Mouse (Mus musculus): ENCODE measurements around the gene Rdh9.

Rdh9 gene

DNA sequence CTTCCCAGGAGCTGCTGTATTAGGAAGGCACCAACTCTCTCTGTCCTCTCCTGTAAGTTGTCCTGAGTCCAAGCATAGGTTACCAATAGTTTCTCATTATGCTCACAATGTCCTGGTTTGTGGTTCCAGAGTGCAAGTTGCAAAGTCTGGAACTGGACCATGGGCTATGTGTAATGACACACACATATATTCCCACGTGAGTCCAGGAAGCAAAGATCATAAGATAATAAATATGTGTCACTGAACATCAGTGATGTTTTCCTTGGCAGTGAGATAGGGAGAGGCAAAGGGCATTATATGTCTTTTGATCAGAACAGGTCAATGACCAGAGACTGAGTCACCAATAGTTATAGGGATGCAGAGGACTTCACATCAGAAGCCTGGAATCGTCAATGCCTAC lies at the start of gene Rdh9:
Gene Rdh9, plus strand, starts transcription at position 376 of the 400 bp plus-strand sequence.
- DNase-seq: no peak

DNA sequence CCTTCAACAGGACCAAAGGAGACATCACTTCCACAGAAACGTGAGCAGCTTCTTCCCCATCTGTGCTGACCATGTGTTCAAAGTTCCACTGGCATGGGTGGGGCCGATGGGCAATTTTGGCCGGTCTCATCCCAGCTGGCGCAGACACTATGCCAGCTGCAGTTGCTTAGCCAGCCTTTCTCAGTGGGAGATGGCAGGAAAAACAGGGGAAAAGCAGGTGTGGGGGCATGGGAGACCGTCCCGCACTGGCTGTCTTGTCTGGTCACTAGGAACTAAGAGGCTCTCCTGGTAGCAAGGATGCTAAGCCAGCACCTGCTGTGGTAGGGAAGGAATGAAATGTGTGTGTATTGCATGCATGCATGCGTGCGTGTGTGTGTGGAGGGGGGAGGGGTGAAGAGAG lies 47.7 kb upstream of the Rdh9 start:
- DNase-seq: no peak

DNA sequence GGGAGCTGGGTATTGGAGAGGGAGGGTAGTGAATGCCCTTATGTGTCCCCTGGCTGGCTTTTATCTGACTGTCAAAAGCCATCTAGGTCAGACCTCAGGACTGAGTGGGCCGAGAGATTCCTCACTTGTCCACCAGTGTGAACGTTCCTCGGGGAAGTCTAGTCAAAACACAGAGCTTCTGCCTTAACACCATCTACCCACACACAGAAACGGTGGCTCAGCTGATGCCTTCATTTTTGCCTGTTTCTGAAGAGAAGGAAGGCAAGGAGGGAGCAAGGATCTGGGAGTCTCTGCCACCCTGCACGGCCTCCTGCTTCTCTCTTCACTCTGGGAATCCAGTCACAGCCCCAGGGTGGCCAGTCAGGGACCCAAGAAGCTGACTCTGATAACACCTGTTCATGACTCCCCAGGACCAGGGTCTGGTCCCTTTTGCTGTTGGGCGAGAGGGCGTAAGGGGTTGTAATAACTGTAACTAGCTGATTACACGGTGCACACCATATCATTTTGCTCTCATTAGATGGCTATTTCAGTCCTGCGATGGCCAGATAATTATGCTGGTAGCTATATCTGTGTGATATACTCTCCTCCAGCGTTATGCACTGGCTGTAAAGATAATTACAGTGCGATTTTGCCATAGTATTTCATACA lies 45.8 kb upstream of the Rdh9 start:
- DNase-seq: no peak

DNA sequence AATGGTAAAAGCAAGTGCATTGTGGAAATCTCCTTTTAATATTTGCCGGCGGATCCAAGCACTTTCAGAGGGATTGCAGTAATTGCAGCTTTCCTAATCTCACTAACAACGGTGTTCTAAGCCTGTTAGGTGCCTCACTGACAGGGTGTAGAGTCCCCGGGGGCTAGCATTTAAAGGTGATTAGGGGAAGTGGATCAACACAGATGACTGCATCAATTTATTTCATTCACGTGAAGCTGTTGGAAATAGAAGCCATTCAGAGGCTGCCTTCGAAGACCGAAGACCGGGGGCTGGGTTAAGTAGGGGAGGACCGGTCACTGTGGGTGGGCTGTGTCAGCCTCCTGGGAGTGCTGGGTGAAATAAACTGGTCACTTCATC lies 45.3 kb upstream of the Rdh9 start:
- DNase-seq: no peak

DNA sequence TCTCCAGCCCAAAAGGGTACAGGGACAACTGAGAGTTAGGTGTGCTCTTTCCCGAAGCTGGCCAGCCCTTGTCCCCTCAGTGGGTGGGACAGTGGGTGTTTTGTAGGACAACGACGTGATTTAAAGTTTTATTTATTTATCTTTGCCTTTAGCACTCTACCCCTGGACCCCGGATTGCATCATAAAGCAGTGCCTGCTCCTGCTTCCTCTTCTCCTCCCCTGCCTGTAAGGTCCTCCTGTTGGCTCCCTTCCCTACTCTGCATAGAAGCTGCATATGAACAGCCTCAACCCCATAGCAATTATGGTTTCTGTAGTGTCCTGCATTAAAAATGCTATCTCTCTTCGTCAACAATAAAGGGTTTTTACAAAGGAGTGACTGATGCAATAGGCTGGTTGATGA lies 44.8 kb upstream of the Rdh9 start:
- DNase-seq: no peak

DNA sequence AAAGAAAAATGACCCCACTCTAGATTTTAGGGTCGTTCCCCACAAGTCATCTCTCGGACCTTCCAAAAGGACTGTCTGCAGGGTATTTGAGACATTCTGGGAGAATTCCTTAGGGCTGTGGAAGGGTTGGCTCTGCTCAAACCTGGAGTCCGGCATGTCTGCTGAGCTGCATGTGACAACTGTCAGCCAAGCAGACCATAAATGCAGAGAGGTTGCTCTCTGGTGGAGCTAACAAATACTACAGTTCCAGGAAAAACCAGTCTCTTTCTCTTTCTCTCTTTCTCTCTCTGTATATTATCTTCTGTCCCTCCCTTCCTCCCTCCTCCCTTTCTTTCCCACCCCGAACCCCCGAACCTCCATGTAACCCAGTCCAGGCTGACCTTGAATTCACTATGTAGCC lies 41.8 kb upstream of the Rdh9 start:
- no peak for DNase-seq

DNA sequence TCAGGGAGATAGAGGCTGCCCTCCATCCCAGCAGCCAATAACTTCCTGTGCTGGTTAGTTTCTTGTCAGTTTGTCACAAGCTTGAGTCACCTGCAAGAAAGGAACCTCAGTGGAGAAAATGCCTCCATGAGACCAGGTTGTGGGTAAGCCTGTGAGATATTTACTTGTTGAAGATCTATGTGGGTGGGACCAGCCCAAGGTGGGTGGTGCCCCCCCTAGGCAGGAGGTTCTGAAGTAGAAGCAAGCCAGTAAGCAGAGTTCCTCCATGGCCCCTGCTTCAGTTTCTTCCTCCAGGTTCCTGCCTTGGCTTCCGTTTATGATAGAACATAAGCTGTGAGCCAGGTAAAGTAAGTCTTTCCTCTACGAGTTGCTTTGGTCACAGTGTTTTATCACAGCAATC lies 39.9 kb upstream of the Rdh9 start:
- DNase-seq: no peak

DNA sequence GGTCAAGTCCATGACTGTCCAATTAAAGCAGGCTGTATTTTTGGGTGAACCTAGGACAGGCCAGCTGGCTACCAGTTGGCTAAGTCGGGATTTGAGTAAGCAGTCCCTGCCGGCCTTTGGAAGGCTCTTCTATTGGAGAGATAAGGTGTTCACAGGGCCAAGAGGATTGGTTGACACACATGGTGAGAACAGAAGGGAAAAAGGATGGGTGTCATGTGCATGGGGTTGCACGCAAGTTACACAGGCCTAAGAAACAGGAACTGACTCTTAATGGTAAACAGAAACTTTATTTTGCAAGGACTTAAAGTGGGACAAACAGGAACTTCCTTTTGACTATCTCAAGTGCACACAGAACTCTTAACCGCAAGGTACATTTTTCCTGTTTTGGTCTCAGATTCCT lies 39.3 kb upstream of the Rdh9 start:
- no peak for DNase-seq

DNA sequence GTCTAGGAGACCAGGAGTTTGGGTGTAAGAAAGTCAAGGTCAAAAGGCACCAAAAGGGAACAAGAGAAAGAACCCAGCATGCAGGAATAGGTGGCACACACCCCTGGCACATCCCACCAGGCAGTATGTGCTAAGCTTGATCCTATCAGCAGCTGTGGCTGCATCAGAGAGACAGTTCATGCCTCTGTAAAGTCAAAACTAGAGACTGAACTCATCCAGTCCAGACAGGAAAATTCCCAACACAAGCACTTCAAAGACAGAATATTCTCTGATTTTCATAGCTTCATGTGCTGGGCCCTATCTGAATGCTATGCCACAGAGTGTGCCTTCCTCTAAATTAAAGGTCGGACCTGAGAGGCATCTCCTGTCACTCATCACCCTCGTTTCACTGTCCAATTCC lies 38.6 kb upstream of the Rdh9 start:
- no peak for DNase-seq

DNA sequence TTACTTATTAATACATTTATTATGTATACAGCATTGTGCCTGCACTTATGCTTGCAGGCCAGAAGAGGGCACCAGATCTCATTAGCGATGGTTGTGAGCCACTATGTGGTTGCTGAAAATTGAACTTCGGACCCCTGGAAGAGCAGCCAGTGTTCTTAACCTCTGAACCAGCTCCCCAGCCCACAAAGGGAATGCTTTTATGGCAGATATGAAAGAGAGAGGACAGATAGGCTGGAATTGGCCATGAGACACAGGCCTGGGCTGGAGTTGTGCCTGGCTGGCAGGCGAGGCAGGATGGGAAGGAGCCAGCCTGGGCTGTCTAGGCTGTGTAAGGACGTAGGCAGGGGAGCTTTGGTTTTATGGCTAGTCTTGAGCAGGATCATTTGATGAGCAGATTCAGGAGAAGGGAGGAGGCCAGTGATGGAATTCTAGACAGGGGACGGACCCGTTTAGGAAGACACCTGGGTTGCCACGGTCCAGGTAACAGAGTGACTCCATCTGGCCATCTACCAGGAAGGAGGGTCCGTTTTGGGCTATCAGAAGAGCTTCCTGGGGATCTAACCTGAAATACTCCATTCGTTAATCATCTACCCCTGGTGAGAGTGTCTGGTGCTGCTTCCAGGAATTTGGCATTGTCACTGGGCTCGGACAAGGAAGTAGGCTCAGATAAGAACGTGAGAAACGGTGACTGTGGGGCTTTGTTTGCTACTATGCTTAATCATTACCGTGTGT lies 37.9 kb upstream of the Rdh9 start:
- peak; percentile 48 for DNase-seq

DNA sequence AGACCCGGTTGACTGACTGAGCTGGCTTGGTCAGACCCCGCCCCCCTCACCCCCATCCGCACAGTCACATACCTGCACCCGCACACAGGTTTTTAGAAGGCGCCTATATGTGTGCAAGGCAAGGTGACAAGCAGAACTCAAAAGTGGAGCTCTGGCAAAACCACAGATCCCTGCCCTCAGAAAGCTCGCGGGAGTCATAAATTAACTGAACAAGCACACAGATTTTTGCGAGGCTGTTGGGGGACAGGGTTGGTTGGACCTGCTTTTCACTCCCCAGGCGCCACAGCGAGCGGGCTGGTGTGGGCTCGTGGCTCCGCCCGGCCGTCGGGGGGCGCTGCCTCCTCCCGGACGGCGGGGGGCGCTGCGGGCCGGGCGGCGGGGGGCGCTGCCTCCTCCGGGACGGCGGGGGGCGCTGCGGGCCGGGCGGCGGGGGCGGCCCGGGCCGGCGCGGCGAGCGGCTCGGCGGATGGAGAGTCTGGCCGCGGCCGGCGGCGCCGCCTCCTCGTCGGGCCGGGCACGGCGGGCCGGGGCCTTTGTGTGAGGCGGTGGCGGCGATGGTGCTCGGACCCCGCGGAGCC lies 37.0 kb upstream of the Rdh9 start, which contains the start of gene Zbtb39:
Gene Zbtb39, plus strand, starts transcription at position 456 of the 578 bp plus-strand sequence.
- peak; percentile 90 for DNase-seq

DNA sequence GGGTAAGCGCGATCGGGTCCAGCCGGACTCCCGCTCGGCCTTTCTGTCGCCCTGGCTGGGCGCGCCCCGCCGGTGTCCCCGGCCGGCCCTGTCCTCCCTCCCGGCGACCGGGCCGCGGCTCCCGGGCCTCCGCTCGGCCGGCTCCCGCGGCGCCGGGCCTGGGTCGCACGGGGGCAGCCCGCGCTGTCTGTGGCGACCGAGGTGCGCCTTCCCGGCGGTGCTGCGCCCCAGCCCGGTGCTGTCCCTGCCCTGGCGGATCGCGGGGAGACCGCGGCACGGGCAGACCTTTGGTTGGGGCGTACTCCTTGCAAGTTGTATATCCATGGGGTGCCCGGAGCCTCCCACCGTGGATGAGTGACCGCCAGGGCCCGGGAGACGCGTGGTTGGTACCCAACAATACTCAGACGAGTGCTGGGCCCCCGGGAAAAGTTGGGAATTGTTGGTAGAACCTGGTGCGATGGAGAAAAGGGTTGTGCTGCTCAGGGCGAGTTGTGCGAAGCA lies 36.5 kb upstream of the Rdh9 start:
- no peak for DNase-seq

DNA sequence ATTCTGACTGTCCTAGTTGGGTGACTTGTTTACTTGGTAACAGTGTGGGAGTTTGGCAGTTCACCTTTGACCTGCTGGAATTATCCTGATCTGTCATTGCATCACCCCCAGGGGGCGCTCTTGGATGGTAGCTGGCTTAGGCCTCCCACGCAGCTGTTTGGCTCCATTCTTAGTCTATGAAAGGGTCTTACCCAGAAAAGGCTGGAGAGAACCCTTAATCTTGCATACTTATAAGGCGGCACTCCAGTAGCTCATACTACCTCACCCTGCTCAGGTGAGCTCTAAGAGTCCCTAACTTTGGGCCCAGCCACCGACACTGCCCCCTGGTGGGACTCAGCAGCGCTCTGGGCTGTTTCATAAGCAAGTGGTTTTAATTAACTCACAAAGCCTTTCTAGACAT lies 31.5 kb upstream of the Rdh9 start:
- DNase-seq: peak; percentile 68

DNA sequence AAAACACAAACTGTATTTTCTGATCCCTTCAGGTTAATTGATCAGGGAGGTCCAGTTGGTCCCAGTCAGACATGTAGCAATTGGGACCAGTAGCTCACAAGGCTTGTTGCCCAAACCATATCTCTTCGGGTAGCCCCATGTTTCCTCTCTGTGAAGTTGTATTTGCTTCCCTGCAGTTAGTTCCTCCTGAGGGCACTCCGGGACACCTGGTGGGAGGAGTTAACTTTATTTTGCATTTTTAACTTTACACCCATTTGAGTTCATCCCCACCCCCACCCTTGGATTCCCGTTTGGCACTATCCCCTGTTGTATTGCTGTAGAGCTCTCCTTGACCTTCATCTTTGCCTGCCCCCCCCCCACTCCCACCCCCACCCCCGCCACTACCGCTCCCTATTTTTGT lies 30.3 kb upstream of the Rdh9 start:
- DNase-seq: no peak

DNA sequence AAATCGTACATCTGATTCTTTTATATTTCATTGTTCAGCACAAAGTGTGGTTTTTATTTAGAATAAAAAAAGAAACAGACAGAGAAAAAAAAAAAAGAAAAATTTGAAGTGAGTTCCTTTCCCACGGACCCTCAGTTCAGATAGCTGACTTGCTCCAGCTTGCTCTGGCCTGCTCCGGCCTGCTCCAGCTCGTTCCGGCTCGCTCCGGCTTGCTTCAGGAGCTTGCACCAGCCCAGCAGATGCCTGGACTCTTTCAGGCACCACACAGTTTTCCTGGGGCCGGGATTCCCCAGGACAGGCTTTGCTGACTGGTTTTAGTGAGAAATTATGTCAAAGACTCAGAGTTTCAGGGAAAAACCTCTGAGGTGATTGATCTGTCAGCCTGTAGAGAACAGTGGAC lies 28.9 kb upstream of the Rdh9 start:
- peak; percentile 82 for DNase-seq

DNA sequence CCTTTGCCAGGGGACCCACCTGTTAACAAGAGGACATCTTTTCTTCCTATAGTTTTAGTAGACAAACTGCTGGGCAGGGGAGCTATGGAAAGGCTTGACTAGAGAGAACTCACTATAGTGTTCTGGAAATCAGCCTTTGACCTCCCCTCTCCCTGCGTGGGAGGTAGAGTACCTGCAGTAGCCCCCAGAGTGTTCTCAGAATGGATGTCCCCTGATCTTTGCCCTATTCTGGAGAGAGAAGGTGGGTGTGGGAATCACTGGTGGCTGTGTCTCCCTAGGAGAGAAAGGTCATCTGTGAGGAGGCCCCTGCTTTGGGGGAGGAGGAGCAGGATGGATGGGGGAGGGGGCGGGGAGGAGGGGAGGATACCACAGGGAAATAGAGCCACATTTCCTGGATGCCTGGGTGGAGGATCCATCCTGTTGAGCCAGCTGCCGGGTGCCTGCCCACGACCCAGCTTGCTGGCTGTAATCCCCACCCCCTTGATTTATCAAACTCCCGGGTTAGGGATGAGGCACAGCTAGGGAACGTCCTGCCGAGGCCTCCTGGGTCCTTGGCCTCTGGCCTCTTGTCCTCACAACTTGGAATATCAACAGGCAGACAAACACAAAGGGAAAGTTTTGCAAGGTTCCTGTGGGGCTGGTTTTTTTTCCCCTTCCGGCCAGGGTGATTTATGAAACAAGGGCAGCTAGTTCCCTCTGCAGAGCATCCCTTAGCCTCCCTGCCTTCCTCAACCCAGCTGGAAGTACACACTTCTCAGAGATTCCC lies 27.2 kb upstream of the Rdh9 start:
- DNase-seq: peak; percentile 88

DNA sequence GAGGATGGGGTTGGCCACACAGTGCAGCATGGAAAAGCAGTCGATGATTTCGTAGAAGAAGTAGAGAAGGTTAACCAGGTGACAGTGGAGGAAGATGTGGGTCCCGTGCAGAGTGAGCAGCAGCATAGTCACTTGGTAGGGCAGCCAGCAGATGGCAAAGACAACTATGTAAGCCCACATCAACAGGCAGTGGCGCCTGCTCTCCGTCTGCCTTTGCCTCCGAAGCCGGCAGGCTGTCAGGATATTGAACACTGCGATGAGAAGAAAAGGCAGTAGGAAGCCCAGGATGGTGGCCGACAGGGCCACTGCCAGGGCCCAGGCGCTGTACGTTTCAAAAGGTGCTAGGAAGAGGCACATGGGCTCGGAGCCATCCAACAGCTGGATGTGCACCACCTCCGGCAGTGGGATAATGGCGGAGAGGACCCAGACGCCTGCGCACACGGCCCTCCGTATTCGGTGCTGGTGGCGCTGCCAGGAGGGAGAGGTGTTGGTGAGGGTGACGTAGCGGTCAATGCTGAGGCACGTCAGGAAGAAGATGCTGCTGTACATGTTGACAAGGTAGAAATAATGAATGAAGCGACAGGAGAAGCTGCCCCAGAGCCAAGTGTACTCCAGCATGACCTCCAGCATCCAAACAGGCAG lies 25.9 kb upstream of the Rdh9 start:
- no peak for DNase-seq

DNA sequence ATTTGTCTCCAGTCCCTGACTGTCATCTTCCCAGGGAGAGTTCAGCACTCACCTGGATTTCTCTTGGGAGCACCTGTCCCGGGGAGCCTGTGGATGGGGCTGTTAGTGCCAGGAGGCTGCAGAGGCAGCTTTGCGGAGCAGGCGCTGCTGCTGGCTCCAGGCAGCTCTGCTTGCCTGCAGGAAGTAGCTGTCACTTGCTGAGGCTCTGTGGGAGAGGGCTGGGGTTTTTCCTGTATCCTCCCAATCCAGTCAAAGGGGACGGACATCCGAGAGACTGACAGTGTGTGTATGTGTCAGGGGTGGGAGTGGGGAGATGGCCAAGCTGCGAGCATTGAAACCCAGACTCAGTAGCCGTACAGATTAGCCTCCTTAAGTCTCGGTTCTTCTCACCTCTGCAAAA lies 24.6 kb upstream of the Rdh9 start, which contains the start of gene Gpr182:
Gene Gpr182, minus strand, starts transcription at position 185 of the 400 bp plus-strand sequence.
- DNase-seq: peak; percentile 76

DNA sequence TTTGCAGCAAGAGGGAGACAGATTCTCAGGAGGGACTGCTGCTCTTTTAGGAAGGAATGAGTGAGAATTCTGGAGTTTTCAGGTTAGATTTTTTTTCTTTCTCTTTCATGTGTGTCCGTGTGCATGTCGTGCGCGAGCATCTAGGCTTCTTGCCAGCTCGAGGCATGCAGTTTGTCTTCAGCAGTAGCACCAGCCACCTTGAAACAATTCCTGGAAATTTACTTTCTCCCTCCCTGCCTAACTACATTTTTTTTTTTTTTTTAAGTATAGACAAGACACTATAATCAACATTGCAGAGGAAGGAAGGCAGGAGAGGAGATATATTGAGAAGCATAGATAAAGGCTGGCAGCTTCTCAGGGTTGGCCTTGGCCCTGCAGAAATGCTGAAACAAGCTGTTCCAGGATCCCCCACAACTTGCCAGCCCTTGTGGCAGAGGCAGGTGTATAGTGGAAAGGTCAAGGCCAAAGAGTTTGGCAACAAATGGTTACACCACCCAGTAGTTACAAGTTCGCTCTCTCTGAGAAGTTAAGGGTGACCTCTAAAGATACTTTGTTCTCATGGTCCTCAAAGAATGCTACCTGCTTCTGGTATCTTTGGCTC lies 21.5 kb upstream of the Rdh9 start:
- peak; percentile 76 for DNase-seq

DNA sequence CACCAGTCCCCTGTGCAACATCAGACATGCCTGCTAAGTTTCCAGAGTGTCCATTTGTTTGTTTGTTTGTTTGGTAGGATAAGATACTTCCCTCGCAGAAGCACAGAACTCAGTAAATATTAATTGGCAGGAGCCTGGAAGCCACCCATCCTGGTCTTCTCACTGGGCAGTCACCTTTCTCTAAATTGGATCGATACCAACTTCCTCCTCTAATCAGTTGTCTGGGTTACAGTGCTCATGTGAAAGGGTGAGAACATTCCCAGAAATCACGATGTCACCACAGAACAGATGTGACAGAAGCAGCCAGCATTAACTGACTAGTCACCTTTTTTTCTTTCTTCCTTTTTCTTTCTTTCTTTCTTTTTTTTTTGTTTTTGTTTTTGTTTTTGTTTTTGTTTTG lies 20.9 kb upstream of the Rdh9 start:
- DNase-seq: no peak

DNA sequence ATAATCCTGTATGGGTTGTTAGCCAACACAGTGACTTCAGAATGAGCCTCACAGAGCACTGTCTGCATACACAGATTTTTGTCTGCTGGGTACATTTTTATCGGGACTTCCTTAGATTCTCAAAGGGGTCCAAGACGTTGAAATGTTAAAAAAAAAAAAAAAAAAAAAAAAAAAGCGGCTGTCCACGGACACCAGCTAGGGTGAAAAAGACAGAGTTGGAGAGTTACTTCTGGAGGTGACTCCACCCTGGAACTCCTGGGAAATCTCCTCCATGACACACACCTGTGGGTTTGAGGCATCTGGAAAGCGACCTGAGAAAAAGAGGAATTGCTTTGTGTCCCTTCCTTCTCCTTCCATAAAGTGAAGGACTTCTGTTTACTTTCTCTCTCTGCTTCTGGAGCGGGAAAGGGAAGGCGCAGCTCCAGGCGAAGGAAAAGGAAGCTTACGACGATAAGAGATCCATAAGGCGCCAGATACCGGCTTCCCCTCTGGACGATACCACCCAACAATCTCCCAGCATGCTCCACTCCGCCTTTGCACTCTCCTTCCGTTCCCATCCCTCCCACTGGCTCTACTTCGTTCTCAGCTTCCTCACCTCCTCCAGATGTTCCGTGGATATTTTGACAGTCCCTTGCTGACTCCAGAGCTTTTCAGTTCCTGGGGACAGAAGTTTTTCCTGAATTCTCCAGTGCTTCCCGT lies 20.3 kb upstream of the Rdh9 start:
- DNase-seq: peak; percentile 32

All from kidney, postnatal 14 days (tissue).